Mouse (Mus musculus) heart, postnatal 0 days (tissue): ENCODE measurements around the gene Zfand2b.

ENCODE experiments used
- CTCF ChIP-seq: IDR thresholded peaks from 2 replicates; pipeline ENCODE4 v1.5.1; 2016; ENCODE audit warnings: antibody characterized with exemption, control low read depth, low read depth
- EP300 ChIP-seq: IDR thresholded peaks from 2 replicates; pipeline ENCODE4 v1.6.1; 2016; ENCODE audit warnings: antibody characterized with exemption, low read depth

DNA sequence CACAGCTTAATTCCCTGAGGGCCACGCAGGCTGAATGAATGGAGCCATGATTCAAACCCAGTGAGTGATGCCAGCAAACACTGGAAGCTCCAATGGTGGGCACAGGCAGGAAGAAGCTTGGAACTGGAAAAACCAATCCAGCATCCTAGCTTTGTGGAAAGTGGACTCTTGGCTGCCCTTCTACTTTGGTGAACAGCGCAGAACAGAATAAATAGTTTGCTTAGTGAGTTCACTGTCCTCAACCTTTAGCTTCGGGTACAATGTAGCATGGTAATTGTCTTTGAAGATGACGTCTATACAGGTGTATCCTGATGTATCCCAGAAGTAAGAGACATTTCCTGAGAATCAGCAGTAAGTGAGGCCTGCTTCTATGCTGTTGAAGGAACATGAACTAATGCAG lies 19.7 kb upstream of the Zfand2b start:
- TF ChIP-seq CTCF (no peak), EP300 (no peak)
